In genomic region chr15:3316617-3317016, GRCm38 (mm10) we compare ENCODE assay signal across 29 mouse cellular contexts. TPM values are rescaled to one million over a fixed set of nuclear protein-coding genes. Genes with fewer than 3 reads are reported as not detected.
"Had no signal": no experiment of that assay in that cellular context is flagged by ENCODE, and none has a peak within 500 bp of the region (broad histone marks: within the 10 kb centered on the region; RNA-seq: fewer than 3 reads in every experiment).

No protein-coding gene starts in this region.

- H3K27ac ChIP-seq: embryonic facial prominence, embryonic 10.5 days; embryonic facial prominence, embryonic 12.5 days; embryonic facial prominence, embryonic 13.5 days; embryonic facial prominence, embryonic 15.5 days; forebrain, embryonic 10.5 days; forebrain, embryonic 12.5 days; forebrain, embryonic 13.5 days; forebrain, embryonic 15.5 days; gastrocnemius, adult 2 months; heart, adult 2 months had no signal

- DNase-seq: cerebellum, adult 9-10 months; cerebellum, adult 9-11 months; cerebellum, postnatal 10 days; cerebellum, postnatal 14 days; cerebellum, postnatal 25 days; cerebellum, postnatal 36 days; embryo, embryonic 11 days; forebrain, postnatal 0 days; gastrocnemius, adult 2 months; gastrocnemius, postnatal 10 days; gastrocnemius, postnatal 14 days; gastrocnemius, postnatal 25 days; gastrocnemius, postnatal 36 days; heart, adult 11 months; heart, adult 18-20 months; heart, adult 2 months had no signal

- H3K4me3 ChIP-seq: embryonic facial prominence, embryonic 10.5 days; embryonic facial prominence, embryonic 12.5 days; embryonic facial prominence, embryonic 13.5 days; embryonic facial prominence, embryonic 15.5 days; erythroblast, embryonic 14.5 days; forebrain, embryonic 10.5 days; forebrain, embryonic 12.5 days; forebrain, embryonic 13.5 days; forebrain, embryonic 15.5 days; gastrocnemius, adult 2 months; heart, adult 2 months had no signal

- H3K36me3 ChIP-seq: embryonic facial prominence, embryonic 10.5 days; forebrain, embryonic 10.5 days; forebrain, embryonic 12.5 days; forebrain, embryonic 15.5 days had no signal

- ATAC-seq: forebrain, embryonic 13.5 days; forebrain, embryonic 14.5 days; forebrain, embryonic 15.5 days; forebrain, embryonic 16.5 days; forebrain, postnatal 0 days had no signal

- H3K9me3 ChIP-seq: embryonic facial prominence, embryonic 10.5 days; embryonic facial prominence, embryonic 12.5 days; embryonic facial prominence, embryonic 13.5 days; embryonic facial prominence, embryonic 15.5 days; forebrain, embryonic 10.5 days; forebrain, embryonic 12.5 days; forebrain, embryonic 13.5 days; forebrain, embryonic 15.5 days had no signal

- H3K27me3 ChIP-seq: embryonic facial prominence, embryonic 12.5 days; embryonic facial prominence, embryonic 13.5 days; embryonic facial prominence, embryonic 15.5 days; forebrain, embryonic 12.5 days; forebrain, embryonic 13.5 days; forebrain, embryonic 15.5 days had no signal

- H3K4me2 ChIP-seq: embryonic facial prominence, embryonic 12.5 days; embryonic facial prominence, embryonic 13.5 days; embryonic facial prominence, embryonic 15.5 days; forebrain, embryonic 12.5 days; forebrain, embryonic 13.5 days; forebrain, embryonic 15.5 days had no signal

- H3K4me1 ChIP-seq: embryonic facial prominence, embryonic 10.5 days; embryonic facial prominence, embryonic 12.5 days; embryonic facial prominence, embryonic 13.5 days; embryonic facial prominence, embryonic 15.5 days; forebrain, embryonic 10.5 days; forebrain, embryonic 12.5 days; forebrain, embryonic 13.5 days; forebrain, embryonic 15.5 days had no signal

- H3K9ac ChIP-seq: embryonic facial prominence, embryonic 12.5 days; embryonic facial prominence, embryonic 13.5 days; embryonic facial prominence, embryonic 15.5 days; forebrain, embryonic 12.5 days; forebrain, embryonic 13.5 days; forebrain, embryonic 15.5 days; forebrain, postnatal 0 days had no signal

RNA-seq across cellular contexts. Expression of gene Ccdc152, which starts 13.3 kb away (rescaled TPM):
- polyA plus RNA-seq: embryonic facial prominence, embryonic 11.5 days; embryonic facial prominence, embryonic 12.5 days; embryonic facial prominence, embryonic 13.5 days; embryonic facial prominence, embryonic 15.5 days; erythroblast, embryonic 14.5 days; forebrain, embryonic 11.5 days; forebrain, embryonic 13.5 days; forebrain, embryonic 15.5 days; forebrain, embryonic 16.5 days had no signal
